Mouse (Mus musculus) limb, embryonic 11.5 days (tissue): ENCODE measurements at regions not wholly inside any gene's neighbourhood (a gene's known extent, or its start where the extent isn't known, plus 50 kb on each side); places are given as distances from the start of the nearest gene placed in this dataset.
A peak's percentile ranks its signal among the peaks of the same experiment; 100 is the strongest.

Experiments
- ATAC-seq: fragments of 200-750 bp; cut with Nextera tagmentation; 2 replicates; pipeline ENCODE4 v1.8.0; 2017; ENCODE audit warnings: low read depth; ENCODE audit not compliant: insufficient number of reproducible peaks, low FRiP score, low TSS enrichment
- DNase-seq: peaks from one replicate; pipeline ENCODE4 v3.0.0-alpha.2; 2015; ENCODE audit warnings: low spot score
- H3K27ac ChIP-seq: fragments of 300-500 bp; sonication (generic); replicated peaks from 2 replicates; pipeline ENCODE4 v1.5.1; 2014; ENCODE audit warnings: low read depth, mild to moderate bottlenecking, low read length
- H3K27me3 ChIP-seq: fragments of 300-500 bp; sonication (generic); 2 replicates; pipeline ENCODE4 v1.6.1; 2014; ENCODE audit warnings: mild to moderate bottlenecking, low read length, mixed read lengths; ENCODE audit not compliant: control insufficient read depth, insufficient read depth
- H3K36me3 ChIP-seq: fragments of 300-500 bp; sonication (generic); 2 replicates; pipeline ENCODE4 v1.6.1; 2014; ENCODE audit warnings: mild to moderate bottlenecking, low read length, moderate library complexity, mixed read lengths; ENCODE audit not compliant: control insufficient read depth, insufficient read depth
- H3K4me1 ChIP-seq: fragments of 300-500 bp; sonication (generic); 2 replicates; pipeline ENCODE4 v1.6.1; 2014; ENCODE audit warnings: low read length, mixed read lengths; ENCODE audit not compliant: control insufficient read depth, insufficient read depth
- H3K4me2 ChIP-seq: fragments of 300-500 bp; sonication (generic); 2 replicates; pipeline ENCODE4 v1.6.1; 2014; ENCODE audit warnings: low read depth, mild to moderate bottlenecking, moderate library complexity; ENCODE audit not compliant: severe bottlenecking
- H3K4me3 ChIP-seq: fragments of 300-500 bp; sonication (generic); 2 replicates; pipeline ENCODE4 v1.5.1; 2014; ENCODE audit warnings: low read depth, low read length
- H3K9ac ChIP-seq: fragments of 300-500 bp; sonication (generic); 2 replicates; pipeline ENCODE4 v1.6.1; 2014; ENCODE audit warnings: mild to moderate bottlenecking, low read length
- H3K9me3 ChIP-seq: fragments of 300-500 bp; sonication (generic); 2 replicates; pipeline ENCODE4 v1.6.1; 2016; ENCODE audit warnings: low read length; ENCODE audit not compliant: control insufficient read depth
- WGBS: fragments of 180-500 bp; shearing (Covaris S2); extraction: QIAGEN DNeasy Blood & Tissue Kit; methylation state at CpG from one replicate; pipeline ENCODE4 v1.1.7; 2014; 5-methylcytosine and 5-hydroxymethylcytosine counted together

- H3K4me3 ChIP-seq: no peak overlapping the region
- DNase-seq (no peak), ATAC-seq (no peak)
- no peaks in the 10 kb centered on the region for H3K27me3 ChIP-seq
- no peak overlapping the region for H3K9ac ChIP-seq
- no peak overlapping the region for H3K4me2 ChIP-seq
- 93% methylated on average over 2 of the region's 2 CpGs for WGBS
- H3K36me3 ChIP-seq: no peaks in the 10 kb centered on the region
- H3K27ac ChIP-seq: no peak overlapping the region
- no peaks in the 10 kb centered on the region for H3K4me1 ChIP-seq
- no peaks in the 10 kb centered on the region for H3K9me3 ChIP-seq
These were observed 405.8 kb downstream of the Basp1 start for GRCm38 (mm10) chr15:25007720-25008119.

- no peaks in the 10 kb centered on the region for H3K36me3 ChIP-seq
- H3K4me2 ChIP-seq: no peak overlapping the region
- WGBS: 75% methylated on average over 3 of the region's 3 CpGs
- H3K27me3 ChIP-seq: no peaks in the 10 kb centered on the region
- H3K4me3 ChIP-seq: no peak overlapping the region
- DNase-seq: no peak
- no peak for ATAC-seq
- H3K9ac ChIP-seq: no peak overlapping the region
- no peaks in the 10 kb centered on the region for H3K4me1 ChIP-seq
- no peak overlapping the region for H3K27ac ChIP-seq
- H3K9me3 ChIP-seq: no peaks in the 10 kb centered on the region
These were observed 413.4 kb downstream of the Basp1 start for GRCm38 (mm10) chr15:25000171-25000570.

GRCm38 (mm10) chr15:24993325-24993673 is 420.3 kb downstream of the Basp1 start:
- no peak overlapping the region for H3K4me3 ChIP-seq
- no peak overlapping the region for H3K27ac ChIP-seq
- no peaks in the 10 kb centered on the region for H3K4me1 ChIP-seq
- H3K9me3 ChIP-seq: no peaks in the 10 kb centered on the region
- no peak for DNase-seq
- H3K36me3 ChIP-seq: no peaks in the 10 kb centered on the region
- no peaks in the 10 kb centered on the region for H3K27me3 ChIP-seq
- H3K9ac ChIP-seq: no peak overlapping the region
- H3K4me2 ChIP-seq: no peak overlapping the region
- 76% methylated on average over 2 of the region's 2 CpGs for WGBS
- no peak for ATAC-seq

DNA sequence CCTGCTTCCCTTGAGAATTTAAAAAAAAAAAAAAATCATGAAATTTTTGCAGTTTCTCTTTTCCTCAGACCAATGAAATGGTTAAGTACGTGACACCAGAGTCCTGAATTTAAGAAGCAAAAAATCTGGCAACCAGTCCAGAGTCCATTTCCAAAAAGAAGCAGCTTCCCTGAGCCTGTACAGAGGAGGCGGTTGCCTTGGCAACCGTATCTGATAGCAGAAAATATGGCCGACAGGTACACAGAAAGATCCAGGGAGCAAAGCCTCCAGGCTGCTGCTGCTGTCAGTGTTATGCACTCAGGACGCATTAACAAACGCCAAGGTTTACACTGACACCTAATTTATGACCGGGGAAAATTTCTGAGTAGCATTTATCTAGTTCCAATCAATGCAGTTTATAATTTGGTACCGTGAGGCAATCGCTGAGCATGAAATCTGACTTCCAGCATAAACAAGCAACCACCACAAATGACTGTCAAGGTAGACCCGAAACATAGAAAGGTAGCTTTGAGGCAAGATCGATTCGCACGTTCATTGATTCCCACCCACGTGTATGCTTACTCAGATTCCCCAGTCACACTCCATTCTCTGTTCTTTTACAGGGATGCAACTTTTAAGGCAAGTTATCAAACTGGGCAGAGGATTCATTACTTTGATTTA is 420.8 kb downstream of the Basp1 start:
- no peaks in the 10 kb centered on the region for H3K27me3 ChIP-seq
- ATAC-seq (no peak), DNase-seq (no peak)
- no peak overlapping the region for H3K4me2 ChIP-seq
- no peaks in the 10 kb centered on the region for H3K9me3 ChIP-seq
- no peaks in the 10 kb centered on the region for H3K36me3 ChIP-seq
- H3K9ac ChIP-seq: no peak overlapping the region
- H3K4me1 ChIP-seq: no peaks in the 10 kb centered on the region
- WGBS: 87% methylated on average over 14 of the region's 14 CpGs
- no peak overlapping the region for H3K4me3 ChIP-seq
- no peak overlapping the region for H3K27ac ChIP-seq

DNA sequence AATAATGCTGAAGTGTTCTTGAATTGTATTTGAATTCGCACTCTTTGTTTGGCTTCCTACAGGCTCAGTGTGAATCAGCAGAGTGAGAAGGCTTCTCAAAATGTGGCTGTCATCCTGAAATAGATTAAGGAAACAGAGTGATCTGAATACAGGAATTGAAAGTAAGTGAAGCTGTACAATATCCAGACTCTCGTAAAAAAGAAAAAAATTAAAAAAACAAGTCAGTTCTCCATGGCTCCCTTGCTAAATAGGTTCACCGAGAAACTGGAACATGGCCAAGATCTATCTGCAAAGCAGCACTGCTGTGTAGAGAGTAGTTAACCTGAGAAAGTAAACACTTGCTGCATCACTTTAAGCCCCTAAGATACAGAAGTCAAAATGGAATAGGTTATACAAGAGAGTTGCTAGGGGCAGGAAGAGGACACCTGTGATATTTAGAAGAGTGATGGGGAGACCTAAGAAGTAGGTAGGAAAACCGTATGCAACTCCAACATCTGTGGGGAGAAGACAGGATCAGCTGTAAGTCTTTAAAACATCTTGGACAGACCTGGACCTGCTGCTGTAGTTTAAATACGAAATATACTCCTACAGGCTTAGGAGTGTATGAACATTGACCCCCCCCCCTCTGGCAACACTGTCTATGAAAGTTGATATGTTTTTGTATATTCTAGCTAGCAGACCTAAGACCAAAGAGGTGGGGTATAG is 423.3 kb downstream of the Basp1 start:
- H3K27ac ChIP-seq: no peak overlapping the region
- no peak overlapping the region for H3K9ac ChIP-seq
- no peak overlapping the region for H3K4me2 ChIP-seq
- no peak for DNase-seq
- H3K36me3 ChIP-seq: no peaks in the 10 kb centered on the region
- H3K4me3 ChIP-seq: no peak overlapping the region
- no peaks in the 10 kb centered on the region for H3K4me1 ChIP-seq
- no peak for ATAC-seq
- H3K9me3 ChIP-seq: no peaks in the 10 kb centered on the region
- WGBS: 80% methylated on average over 5 of the region's 5 CpGs
- no peaks in the 10 kb centered on the region for H3K27me3 ChIP-seq

GRCm38 (mm10) chr15:24980841-24981240 is 432.7 kb downstream of the Basp1 start:
- no peaks in the 10 kb centered on the region for H3K36me3 ChIP-seq
- no peak overlapping the region for H3K4me2 ChIP-seq
- no peak overlapping the region for H3K27ac ChIP-seq
- H3K27me3 ChIP-seq: no peaks in the 10 kb centered on the region
- no peaks in the 10 kb centered on the region for H3K4me1 ChIP-seq
- DNase-seq (no peak), ATAC-seq (no peak)
- no peak overlapping the region for H3K4me3 ChIP-seq
- no peaks in the 10 kb centered on the region for H3K9me3 ChIP-seq
- whole genome bisulfite sequencing: 41% methylated on average over 4 of the region's 4 CpGs
- H3K9ac ChIP-seq: no peak overlapping the region

GRCm38 (mm10) chr15:24972020-24972419 is 441.5 kb downstream of the Basp1 start:
- WGBS: 3% methylated on average over 5 of the region's 5 CpGs
- H3K4me1 ChIP-seq: no peaks in the 10 kb centered on the region
- H3K4me2 ChIP-seq: no peak overlapping the region
- H3K27me3 ChIP-seq: no peaks in the 10 kb centered on the region
- H3K9me3 ChIP-seq: no peaks in the 10 kb centered on the region
- peak; percentile 39 for DNase-seq
- no peak overlapping the region for H3K9ac ChIP-seq
- ATAC-seq: no peak
- no peak overlapping the region for H3K27ac ChIP-seq
- no peaks in the 10 kb centered on the region for H3K36me3 ChIP-seq
- no peak overlapping the region for H3K4me3 ChIP-seq

DNA sequence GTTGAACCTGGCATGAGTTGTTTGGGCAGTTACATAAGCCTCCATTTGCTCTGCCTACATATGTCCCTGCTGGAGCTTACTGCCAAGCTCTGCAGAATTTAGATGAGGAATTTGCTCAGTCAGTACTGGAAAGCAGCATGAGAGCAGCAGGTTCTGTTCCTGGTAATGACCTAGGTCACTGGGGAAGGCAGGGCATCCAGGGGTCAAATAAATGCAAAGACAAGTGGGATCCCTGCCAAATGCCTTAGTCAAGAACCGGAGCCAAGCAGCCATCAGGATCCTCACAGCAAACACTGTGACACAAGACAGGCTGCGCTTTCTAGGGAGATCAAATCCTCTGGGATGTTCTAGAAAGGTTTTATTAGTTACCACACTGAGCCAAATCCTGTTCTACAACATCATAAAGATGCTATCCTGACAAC is 444.2 kb downstream of the Basp1 start:
- no peak overlapping the region for H3K4me2 ChIP-seq
- H3K4me3 ChIP-seq: no peak overlapping the region
- no peak for ATAC-seq
- no peaks in the 10 kb centered on the region for H3K9me3 ChIP-seq
- H3K27ac ChIP-seq: no peak overlapping the region
- H3K27me3 ChIP-seq: no peaks in the 10 kb centered on the region
- H3K9ac ChIP-seq: no peak overlapping the region
- H3K4me1 ChIP-seq: no peaks in the 10 kb centered on the region
- 51% methylated on average over 2 of the region's 2 CpGs for WGBS
- H3K36me3 ChIP-seq: no peaks in the 10 kb centered on the region
- DNase-seq: no peak
